Mouse (Mus musculus): ENCODE results near the gene Eef2.
"Not testable (repeated sequence)": the region's sequence is repeated elsewhere in the genome, so short reads cannot be mapped to it uniquely, and the experiment has no call there.

The Eef2 gene

GRCm38 (mm10) chr10:81200605-81201287 lies 24.3 kb downstream of the Eef2 start:
- DNase-seq (ENCODE audit: low read depth), result no peak

GRCm38 (mm10) chr10:81201807-81202758 lies 25.7 kb downstream of the Eef2 start, which contains the start of gene Nmrk2:
Nmrk2 (minus strand) TSS chr10:81202051.
- DNase-seq (ENCODE audit: low read depth), result no peak

- no peak for DNase-seq (ENCODE audit: low read depth)
These were observed 26.7 kb downstream of the Eef2 start for GRCm38 (mm10) chr10:81202978-81203720.

- DNase-seq (ENCODE audit: low read depth), result no peak
These were observed 27.7 kb downstream of the Eef2 start for GRCm38 (mm10) chr10:81204137-81204536.

GRCm38 (mm10) chr10:81210154-81210553 lies 33.7 kb downstream of the Eef2 start:
- no peak for DNase-seq (ENCODE audit: low read depth)

GRCm38 (mm10) chr10:81216260-81216659 lies 39.8 kb downstream of the Eef2 start:
- no peak for DNase-seq (ENCODE audit: low read depth)

GRCm38 (mm10) chr10:81216810-81217209 lies 40.4 kb downstream of the Eef2 start:
- DNase-seq (ENCODE audit: low read depth), result no peak

- DNase-seq (ENCODE audit: low read depth), result not testable (repeated sequence)
These were observed 40.8 kb downstream of the Eef2 start for GRCm38 (mm10) chr10:81217267-81217666.

GRCm38 (mm10) chr10:81217964-81218363 lies 41.5 kb downstream of the Eef2 start:
- peak; percentile 65 for DNase-seq (ENCODE audit: low read depth)

- DNase-seq (ENCODE audit: low read depth), result peak; percentile 51
These were observed 45.1 kb downstream of the Eef2 start for GRCm38 (mm10) chr10:81221402-81222015.

GRCm38 (mm10) chr10:81223731-81224130 lies 47.3 kb downstream of the Eef2 start:
- DNase-seq (ENCODE audit: low read depth), result not testable (repeated sequence)

- no peak for DNase-seq (ENCODE audit: low read depth)
These were observed 53.5 kb downstream of the Eef2 start for GRCm38 (mm10) chr10:81229735-81230437.

GRCm38 (mm10) chr10:81230438-81231332 lies 54.3 kb downstream of the Eef2 start, which contains the start of gene Atcay:
Atcay (minus strand) TSS chr10:81230833.
- no peak for DNase-seq (ENCODE audit: low read depth)

GRCm38 (mm10) chr10:81231436-81231835 lies 55.0 kb downstream of the Eef2 start:
- DNase-seq (ENCODE audit: low read depth), result no peak

Measured in c-Kit-positive CD71-negative TER-119-negative erythroid progenitor cells, embryonic 14.5 days (primary cell).